Mouse (Mus musculus): ENCODE measurements at regions not wholly inside any gene's neighbourhood (a gene's known extent, or its start where the extent isn't known, plus 50 kb on each side); places are given as distances from the start of the nearest gene placed in this dataset.

DNA sequence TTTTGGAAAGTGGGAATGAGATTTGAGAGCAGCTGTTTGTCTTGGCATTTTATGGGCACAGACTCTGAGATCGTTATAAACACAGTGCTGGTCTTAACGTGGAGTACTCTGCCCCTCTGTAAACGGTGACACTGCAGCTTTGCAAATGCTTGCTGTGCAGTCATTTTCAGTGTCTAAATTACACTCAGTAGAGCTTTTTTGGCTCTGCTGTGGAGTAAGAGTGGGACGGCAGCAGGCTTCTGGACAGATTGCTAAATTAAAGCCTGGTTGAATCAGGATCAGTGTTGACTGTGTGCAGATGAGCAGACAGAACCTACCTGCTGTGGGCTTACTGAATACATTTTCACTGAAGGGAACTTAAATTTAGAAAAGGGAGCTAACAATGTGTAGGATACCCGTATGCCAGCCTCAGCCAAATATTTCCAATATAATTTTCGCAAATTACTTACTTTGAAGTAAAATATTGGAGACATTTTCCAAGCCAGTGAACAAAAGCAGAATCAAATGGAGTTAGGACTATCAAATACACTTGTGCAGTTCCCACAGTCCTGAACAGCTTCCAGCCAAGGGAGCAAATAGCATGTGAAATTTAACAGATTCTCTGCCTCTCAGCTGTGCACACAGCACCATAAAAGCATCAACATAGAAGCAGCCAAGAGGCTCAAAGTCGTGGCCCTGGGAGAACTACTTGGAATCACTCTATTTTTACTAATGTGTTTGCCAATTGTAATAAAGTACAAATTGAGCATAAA lies 148.1 kb upstream of the Stac start:
- no peak for DNase-seq (ENCODE audit: low spot score)

DNA sequence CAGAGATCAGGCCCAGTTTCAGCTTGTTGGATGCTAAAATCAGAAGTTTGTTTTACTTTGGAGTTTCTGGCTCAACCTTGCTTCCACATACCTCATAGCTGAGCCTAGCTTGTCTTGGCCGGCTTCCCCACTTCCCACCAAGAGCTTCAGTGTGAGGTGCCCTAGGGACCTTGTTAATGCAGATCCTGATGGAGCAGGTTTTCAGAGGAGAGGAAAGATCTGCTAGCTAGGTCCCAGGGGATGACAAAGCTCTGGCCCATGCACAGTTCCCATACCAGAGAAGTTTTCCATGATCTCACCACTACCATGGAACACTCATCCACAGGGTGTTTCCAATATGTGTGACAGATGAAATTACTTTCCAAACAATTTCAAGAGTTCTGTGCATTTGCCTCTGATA lies 131.9 kb upstream of the Stac start:
- no peak for DNase-seq (ENCODE audit: low spot score)

DNA sequence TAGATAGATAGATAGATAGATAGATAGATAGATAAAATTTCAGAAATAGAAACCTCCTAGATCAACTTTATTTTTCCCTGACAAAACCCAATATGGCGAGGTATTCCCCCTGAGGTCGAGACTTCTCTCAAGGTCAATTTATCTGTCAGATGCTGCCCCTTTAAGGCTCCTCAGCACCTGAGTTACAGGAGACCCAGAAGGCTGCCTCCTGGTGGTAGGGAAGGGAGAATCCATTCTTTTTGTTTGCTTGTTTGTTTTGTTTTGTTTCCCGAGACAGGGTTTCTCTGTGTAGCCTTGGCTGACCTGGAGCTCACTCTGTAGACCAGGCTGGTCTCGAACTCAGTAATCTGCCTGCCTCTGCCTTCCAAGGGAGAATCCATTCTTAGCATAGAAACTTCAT lies 127.3 kb upstream of the Stac start:
- no peak for DNase-seq (ENCODE audit: low spot score)

DNA sequence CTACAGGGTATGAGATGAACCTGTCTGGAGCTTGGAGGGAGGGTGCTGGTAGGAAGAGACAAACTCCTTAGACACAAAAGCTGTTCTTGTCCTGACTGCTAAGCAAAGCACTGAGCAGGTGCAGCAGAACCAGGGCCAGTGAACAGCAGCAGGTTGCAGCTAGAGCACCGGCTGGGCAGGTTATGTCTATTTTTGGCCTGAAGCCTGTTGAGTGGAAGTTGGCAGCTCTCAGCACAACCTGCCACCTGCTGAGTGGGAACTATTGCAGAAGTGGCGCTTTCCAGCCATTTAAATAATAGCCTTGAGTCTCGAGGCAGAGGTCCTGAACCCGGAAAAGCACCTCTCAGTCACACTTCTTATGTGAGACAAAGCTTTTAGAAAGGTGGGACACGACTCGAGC lies 114.8 kb upstream of the Stac start:
- DNase-seq (ENCODE audit: low spot score), result no peak

DNA sequence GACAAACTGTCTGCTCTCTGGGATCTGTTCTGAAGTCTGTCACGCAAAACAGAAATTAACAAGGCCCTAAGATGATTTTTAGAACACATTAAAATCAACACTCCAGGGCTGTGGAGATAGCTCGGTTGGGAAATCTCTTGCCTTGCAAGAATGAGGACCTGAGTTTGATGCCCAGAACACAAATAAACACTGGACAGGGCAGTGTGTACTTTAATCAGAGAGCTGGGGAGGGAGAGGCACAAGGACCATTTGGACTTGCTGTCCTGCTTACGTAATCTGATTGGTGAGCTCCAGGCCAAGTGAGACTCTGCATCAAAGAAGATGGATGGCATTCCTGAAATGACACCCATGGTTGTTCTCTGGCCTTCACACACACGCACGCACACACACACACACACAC lies 111.2 kb upstream of the Stac start:
- DNase-seq (ENCODE audit: low spot score), result no peak

DNA sequence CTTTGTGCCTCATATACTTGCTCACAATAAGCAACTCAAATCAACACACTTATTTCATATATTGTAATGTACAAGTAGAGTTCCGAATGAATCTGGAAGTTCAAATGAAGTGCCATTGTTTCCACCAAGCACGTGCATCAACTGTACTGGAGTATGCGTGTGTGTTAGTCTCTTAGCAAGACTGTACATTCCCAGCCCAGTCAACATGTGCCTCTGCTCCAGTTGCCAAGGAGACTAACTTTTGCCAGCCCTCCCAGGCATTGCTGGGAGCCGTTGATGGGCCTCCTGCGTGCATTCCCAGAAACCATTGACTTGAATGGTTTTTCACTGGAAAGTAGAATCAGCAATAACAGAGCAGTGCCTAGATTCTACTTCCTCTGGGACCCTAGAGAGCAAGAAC lies 110.7 kb upstream of the Stac start:
- DNase-seq (ENCODE audit: low spot score), result no peak

DNA sequence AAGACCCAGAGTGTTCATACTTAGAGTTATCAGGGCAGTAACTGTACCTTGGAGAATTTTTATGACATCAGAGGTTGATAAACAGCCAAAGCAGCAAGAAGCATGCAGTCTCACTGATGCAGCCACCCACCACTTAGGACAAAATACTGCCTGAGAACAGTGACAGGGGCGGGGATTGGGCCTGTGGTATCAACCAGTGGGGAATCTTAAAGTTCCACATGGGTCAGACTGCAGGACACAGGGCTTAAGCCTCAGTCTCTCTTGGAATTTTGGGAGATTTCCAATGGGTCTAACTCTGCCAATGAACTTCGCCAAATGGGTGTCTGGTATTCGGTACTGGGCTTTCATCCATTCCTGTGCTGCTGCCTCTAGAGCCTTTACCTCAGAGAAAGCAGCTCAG lies 88.8 kb upstream of the Stac start:
- no peak for DNase-seq (ENCODE audit: low spot score)

DNA sequence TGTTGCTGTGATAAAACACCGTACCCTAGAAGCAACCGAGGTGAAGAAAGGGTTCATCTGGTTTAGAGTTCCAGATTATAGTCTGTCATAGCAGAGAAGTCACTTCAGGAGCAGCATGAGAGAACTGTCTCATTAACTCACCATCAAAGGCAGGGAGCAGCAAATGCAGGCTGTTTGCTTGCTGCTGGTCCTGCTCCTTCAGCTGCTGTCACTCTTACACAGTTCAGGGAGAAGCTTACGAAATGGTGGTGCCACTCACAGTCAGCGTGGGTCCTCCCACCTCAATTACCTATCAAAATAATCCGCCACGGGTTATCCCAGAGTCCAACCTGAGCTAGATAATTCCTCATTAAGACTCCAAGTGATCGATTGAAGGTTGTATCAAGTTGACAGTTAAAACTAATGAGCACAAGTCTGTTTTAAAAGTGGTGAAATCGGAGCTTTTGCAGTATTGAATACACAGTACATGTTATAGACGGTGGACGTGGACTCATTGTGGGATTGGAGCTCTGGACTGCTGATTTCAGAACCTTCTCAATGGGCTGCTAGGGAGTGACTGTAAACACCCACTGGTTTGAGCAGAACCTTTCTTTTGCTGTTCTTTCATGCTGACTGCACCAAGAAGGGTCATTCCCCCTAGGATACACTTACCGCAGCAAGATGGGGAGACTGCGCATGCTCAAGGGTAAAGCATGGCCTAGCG lies 87.4 kb upstream of the Stac start:
- no peak for DNase-seq (ENCODE audit: low spot score)

DNA sequence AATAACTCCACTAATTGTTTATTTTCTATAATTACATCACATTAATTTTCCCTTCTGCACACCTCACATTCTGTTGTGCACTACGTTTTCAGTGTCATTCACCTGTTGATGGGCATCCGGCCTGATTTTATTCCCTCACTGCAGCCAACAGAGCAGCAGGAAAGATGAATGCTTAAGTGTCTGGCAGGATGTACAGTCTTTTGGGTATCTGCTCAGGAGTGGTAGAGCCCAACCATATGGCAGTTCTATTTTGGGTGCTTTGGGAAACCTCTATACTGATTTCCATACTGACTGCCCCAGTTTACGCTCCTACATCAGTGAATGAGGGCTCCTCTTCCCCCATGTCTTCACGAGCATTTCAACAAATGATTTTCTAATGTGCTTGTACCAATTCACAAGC lies 84.1 kb upstream of the Stac start:
- DNase-seq (ENCODE audit: low spot score), result no peak

DNA sequence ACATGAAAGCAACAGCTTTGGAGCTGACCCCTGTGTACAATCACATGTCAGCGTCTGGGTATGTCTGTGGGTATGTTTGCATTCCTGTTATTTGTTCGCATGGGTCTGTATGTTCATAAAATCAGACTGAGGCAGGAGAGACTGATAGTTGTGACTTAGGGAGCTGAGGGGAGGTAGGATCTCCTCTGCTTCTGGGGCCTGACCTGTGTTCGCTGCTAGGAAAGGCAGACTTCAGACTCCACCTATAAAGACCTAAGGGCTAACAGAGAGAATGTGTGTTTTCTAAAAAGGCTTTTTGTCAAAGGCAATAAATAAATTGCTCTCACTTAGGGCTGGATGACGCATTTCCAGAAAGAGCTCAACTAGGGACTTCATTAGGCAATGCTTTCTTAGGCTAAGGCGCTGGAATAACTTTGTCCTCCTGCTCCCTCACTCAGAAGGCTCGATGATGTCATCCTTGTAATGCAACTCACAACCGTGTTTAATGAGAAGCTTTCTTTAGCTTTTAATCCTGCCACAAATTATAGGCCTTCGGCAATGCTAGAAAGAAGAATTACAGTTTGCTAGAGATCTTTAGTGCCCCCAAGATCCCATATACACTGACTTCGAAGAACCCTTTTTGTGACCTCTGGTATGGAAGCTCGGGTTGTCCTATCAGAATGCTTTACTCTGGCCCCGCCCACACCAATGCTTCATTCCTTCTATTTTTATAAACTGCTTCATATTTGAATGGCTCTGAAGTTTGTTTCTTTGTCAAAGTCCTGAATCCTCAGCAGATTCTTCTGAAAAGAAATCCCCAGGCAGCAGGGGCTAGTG lies 72.7 kb upstream of the Stac start:
- DNase-seq (ENCODE audit: low spot score), result no peak

DNA sequence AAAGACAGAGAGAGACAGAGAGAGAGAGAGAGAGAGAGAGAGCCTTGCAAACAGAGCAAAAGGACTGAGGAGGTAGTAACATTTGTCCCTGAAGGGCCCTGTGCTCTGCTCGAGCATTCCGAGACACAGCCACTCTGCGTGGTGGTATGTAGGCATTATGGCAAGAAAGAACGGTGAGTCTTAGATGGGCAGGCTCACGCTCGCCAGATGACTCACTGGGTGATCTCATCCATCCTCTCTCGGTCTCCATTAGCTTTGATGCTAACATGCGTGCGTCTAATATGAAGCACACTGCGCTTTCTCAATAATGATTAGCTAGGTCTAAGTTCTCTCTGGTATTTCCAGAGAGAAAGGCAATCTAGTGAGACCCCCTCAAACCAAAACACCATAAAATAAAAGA lies 65.1 kb upstream of the Stac start:
- peak; percentile 75 for DNase-seq (ENCODE audit: low spot score)

DNA sequence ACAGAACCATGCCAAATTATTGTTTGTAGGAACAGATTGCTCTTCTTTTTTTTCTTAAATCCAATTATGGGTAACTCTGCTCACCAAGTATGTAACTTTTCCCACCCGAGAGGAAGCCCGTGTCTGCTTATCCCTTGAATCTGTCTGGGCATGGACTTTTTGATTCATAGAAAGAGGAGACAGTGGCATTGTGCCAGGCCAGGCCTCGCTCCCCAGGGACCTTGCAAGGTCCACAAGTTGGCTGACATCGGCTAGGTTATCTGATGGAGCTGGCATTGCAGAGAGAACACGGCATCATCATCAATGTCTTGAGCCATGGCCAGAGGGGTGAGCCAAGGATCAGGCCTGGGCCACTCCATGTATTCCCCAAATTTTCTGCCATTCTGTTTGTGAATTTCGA lies 56.0 kb upstream of the Stac start:
- peak; percentile 76 for DNase-seq (ENCODE audit: low spot score)

DNA sequence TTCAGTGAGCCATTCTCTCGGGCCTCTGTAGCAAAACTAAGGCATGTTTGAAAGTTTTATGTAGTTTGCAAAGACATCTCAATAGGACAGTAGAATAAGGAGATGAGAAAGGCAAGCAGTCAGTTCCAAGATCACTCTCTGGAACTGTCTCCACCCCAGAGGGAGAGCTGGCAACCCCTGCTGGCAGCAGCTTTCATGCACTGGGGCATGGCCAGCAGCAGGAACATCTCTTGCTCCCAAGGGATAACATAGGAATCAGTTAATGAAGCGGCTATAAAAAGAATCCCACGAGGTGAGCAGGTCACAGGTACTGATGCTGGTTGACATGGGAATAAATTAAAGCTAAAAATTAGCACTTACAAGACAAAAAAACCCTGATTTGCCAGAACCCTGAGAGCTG lies 55.1 kb upstream of the Stac start:
- peak; percentile 47 for DNase-seq (ENCODE audit: low spot score)

Measured in MN1 (cell line).